Mouse (Mus musculus) gastrocnemius, adult 2 months (tissue): ENCODE results near the gene Tcf7l2. TPM values are rescaled to one million over a fixed set of nuclear protein-coding genes. Genes with fewer than 3 reads are reported as not detected.
A peak's percentile ranks its signal among the peaks of the same experiment; 100 is the strongest.

Experiments used
- DNase-seq: peaks from one replicate; pipeline ENCODE4 v3.0.0; 2022
- H3K27ac ChIP-seq: fragments of 200-600 bp; 2 replicates; pipeline ENCODE4 v1.8.1; 2022; ENCODE audit warnings: mild to moderate bottlenecking
- H3K4me3 ChIP-seq: fragments of 200-600 bp; 2 replicates; pipeline ENCODE4 v1.8.1; 2022; ENCODE audit warnings: mild to moderate bottlenecking, moderate library complexity
- CTCF ChIP-seq: fragments of 200-600 bp; IDR thresholded peaks from 2 replicates; pipeline ENCODE4 v1.8.1; 2022; ENCODE audit warnings: antibody characterized with exemption, mild to moderate bottlenecking, moderate library complexity
- intact Hi-C: fragments of 180-260 bp; cut with DNase I; formaldehyde crosslinking; loops from one replicate; pipeline ENCODE4 v1.15.1; 2025
- total RNA-seq, 2 experiments: library from RNA; stranded (reverse); gene quantifications; 2 replicates each; pipeline ENCODE4 v1.2.3; 2021

Gene Tcf7l2
- total RNA-seq, 2 experiments from 2014 or later: 10.3 to 11.0 TPM

GRCm38 (mm10) chr19:55768246-55768645 is 26.6 kb downstream of the Tcf7l2 start:
- no peak for DNase-seq
- intact Hi-C loops: no loop called here
- TF ChIP-seq CTCF: no peak
- peak overlapping the region; percentile 30; the same call in 1 of the 2 replicates for H3K4me3 ChIP-seq
- H3K27ac ChIP-seq: peak overlapping the region; percentile 61

GRCm38 (mm10) chr19:55768889-55769288 is 27.3 kb downstream of the Tcf7l2 start:
- no peak for TF ChIP-seq CTCF
- Histone ChIP-seq H3K27ac (peak overlapping the region; percentile 54), H3K4me3 (peak overlapping the region; percentile 30)
- intact Hi-C loops: no loop called here
- no peak for DNase-seq

- intact Hi-C loops: no loop called here
- no peak for DNase-seq
- TF ChIP-seq CTCF: no peak
- Histone ChIP-seq H3K27ac (peak overlapping the region; percentile 24), H3K4me3 (no peak overlapping the region)
Measured at GRCm38 (mm10) chr19:55774334-55774733, 32.7 kb downstream of the Tcf7l2 start.

GRCm38 (mm10) chr19:55774824-55775223 is 33.2 kb downstream of the Tcf7l2 start:
- no peak for TF ChIP-seq CTCF
- intact Hi-C loops: no loop called here
- Histone ChIP-seq H3K27ac (peak overlapping the region; percentile 24; the same call in 1 of the 2 replicates), H3K4me3 (no peak overlapping the region)
- DNase-seq: no peak

GRCm38 (mm10) chr19:55779871-55780270 is 38.3 kb downstream of the Tcf7l2 start:
- peak; percentile 83 for DNase-seq
- TF ChIP-seq CTCF: no peak
- Histone ChIP-seq H3K4me3 (no peak overlapping the region), H3K27ac (peak overlapping the region; percentile 38)
- intact Hi-C loops: no loop called here

- H3K27ac ChIP-seq: no peak overlapping the region
- no peak for TF ChIP-seq CTCF
- intact Hi-C loops: no loop called here
- DNase-seq: no peak
- no peak overlapping the region for H3K4me3 ChIP-seq
Measured at GRCm38 (mm10) chr19:55781087-55781486, 39.5 kb downstream of the Tcf7l2 start.

- intact Hi-C loops: no loop called here
- DNase-seq: no peak
- peak overlapping the region; percentile 41; the same call in 1 of the 2 replicates for H3K27ac ChIP-seq
- no peak overlapping the region for H3K4me3 ChIP-seq
- no peak for TF ChIP-seq CTCF
Measured at GRCm38 (mm10) chr19:55781681-55782080, 40.1 kb downstream of the Tcf7l2 start.

- TF ChIP-seq CTCF: no peak
- peak; percentile 67 for DNase-seq
- Histone ChIP-seq H3K4me3 (no peak overlapping the region), H3K27ac (no peak overlapping the region)
- intact Hi-C loops: no loop called here
Measured at GRCm38 (mm10) chr19:55784796-55785418, 43.3 kb downstream of the Tcf7l2 start.

GRCm38 (mm10) chr19:55787420-55787819 is 45.8 kb downstream of the Tcf7l2 start:
- TF ChIP-seq CTCF: no peak
- Histone ChIP-seq H3K27ac (no peak overlapping the region), H3K4me3 (no peak overlapping the region)
- intact Hi-C loops: no loop called here
- DNase-seq: no peak

GRCm38 (mm10) chr19:55788285-55788904 is 46.8 kb downstream of the Tcf7l2 start:
- no peak for TF ChIP-seq CTCF
- no peak for DNase-seq
- intact Hi-C loops: no loop called here
- no peak overlapping the region for H3K4me3 ChIP-seq
- H3K27ac ChIP-seq: peak overlapping the region; percentile 46; the same call in 1 of the 2 replicates

- intact Hi-C loops: no loop called here
- Histone ChIP-seq H3K27ac (no peak overlapping the region), H3K4me3 (no peak overlapping the region)
- no peak for DNase-seq
- TF ChIP-seq CTCF: no peak
Measured at GRCm38 (mm10) chr19:55788905-55789295, 47.3 kb downstream of the Tcf7l2 start.

GRCm38 (mm10) chr19:55789838-55790237 is 48.2 kb downstream of the Tcf7l2 start:
- TF ChIP-seq CTCF: no peak
- DNase-seq: no peak
- no peak overlapping the region for H3K27ac ChIP-seq
- no peak overlapping the region for H3K4me3 ChIP-seq
- intact Hi-C loops: no loop called here

GRCm38 (mm10) chr19:55791293-55791692 is 49.7 kb downstream of the Tcf7l2 start:
- Histone ChIP-seq H3K27ac (peak overlapping the region; percentile 59), H3K4me3 (no peak overlapping the region)
- intact Hi-C loops: no loop called here
- no peak for DNase-seq
- TF ChIP-seq CTCF: no peak

GRCm38 (mm10) chr19:55791886-55792285 is 50.3 kb downstream of the Tcf7l2 start:
- TF ChIP-seq CTCF: no peak
- intact Hi-C loops: no loop called here
- H3K27ac ChIP-seq: peak overlapping the region; percentile 59
- no peak overlapping the region for H3K4me3 ChIP-seq
- no peak for DNase-seq
